Mouse (Mus musculus): ENCODE measurements at regions not wholly inside any gene's neighbourhood (a gene's known extent, or its start where the extent isn't known, plus 50 kb on each side); places are given as distances from the start of the nearest gene placed in this dataset.

GRCm38 (mm10) chr1:121842381-121843075 is 274.7 kb upstream of the Ddx18 start:
- Histone ChIP-seq H3K36me3 (no peaks in the 10 kb centered on the region), H3K4me1 (replicated peaks) (no peaks in the 10 kb centered on the region), H3K4me3 (replicated peaks) (no peak overlapping the region), H3K4me2 (replicated peaks) (no peak overlapping the region), H3K27me3 (no peaks in the 10 kb centered on the region), H3K9ac (replicated peaks) (no peak overlapping the region), H3K27ac (no peak overlapping the region), H3K9me3 (no peaks in the 10 kb centered on the region)
- WGBS: 75% methylated on average over 3 of the region's 3 CpGs
- ATAC-seq: no peak

DNA sequence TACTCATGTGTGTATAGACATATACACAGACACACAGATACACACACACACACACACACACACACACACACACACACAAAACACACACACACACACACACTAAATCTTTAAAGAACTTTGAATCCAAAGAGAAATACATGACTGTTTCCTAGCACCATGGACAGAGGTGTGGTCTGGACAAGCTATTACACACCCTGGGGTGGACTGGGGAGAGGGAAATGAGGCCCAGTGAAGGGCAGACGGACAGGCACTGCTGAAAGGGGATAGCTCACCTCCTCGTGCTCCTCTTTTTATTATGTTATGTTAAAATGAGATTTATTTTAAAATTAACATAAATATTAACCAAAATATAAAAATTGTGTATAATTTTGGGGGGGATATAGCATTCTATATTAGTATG is 265.8 kb upstream of the Ddx18 start:
- Histone ChIP-seq H3K4me3 (replicated peaks) (no peak overlapping the region), H3K4me2 (replicated peaks) (no peak overlapping the region), H3K9ac (replicated peaks) (no peak overlapping the region), H3K36me3 (no peaks in the 10 kb centered on the region), H3K9me3 (no peaks in the 10 kb centered on the region), H3K27ac (no peak overlapping the region), H3K27me3 (no peaks in the 10 kb centered on the region), H3K4me1 (replicated peaks) (no peaks in the 10 kb centered on the region)
- WGBS: 59% methylated on average over 2 of the region's 2 CpGs
- no peak for ATAC-seq

- no peaks in the 10 kb centered on the region for H3K36me3 ChIP-seq
- no peak overlapping the region for H3K4me2 ChIP-seq (replicated peaks)
- ATAC-seq: no peak
- WGBS: 65% methylated on average over 2 of the region's 2 CpGs
- H3K4me3 ChIP-seq (replicated peaks): no peak overlapping the region
- H3K27ac ChIP-seq: no peak overlapping the region
- H3K9me3 ChIP-seq: no peaks in the 10 kb centered on the region
- H3K9ac ChIP-seq (replicated peaks): no peak overlapping the region
- H3K4me1 ChIP-seq (replicated peaks): no peaks in the 10 kb centered on the region
- no peaks in the 10 kb centered on the region for H3K27me3 ChIP-seq
Observed at GRCm38 (mm10) chr1:121830242-121830641, 262.5 kb upstream of the Ddx18 start.

DNA sequence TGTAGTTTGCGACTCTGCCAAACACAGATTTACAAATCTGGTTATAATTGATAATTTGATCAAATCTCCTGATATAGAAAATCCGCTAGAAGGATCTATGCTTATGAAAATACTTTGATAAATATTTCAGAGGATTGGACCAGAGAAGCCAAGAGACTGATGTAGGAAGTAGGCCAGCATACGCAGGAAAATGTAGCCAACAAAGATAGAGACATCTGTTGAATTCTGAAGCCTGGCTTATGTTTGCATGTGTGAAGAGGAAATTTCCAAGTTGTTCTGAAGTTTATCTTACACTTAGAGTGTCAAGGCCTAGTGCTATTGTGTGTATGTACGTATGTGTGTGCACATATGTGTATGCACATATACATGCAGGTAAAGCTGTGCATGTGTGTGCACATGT is 255.2 kb upstream of the Ddx18 start:
- Histone ChIP-seq H3K36me3 (no peaks in the 10 kb centered on the region), H3K27ac (no peak overlapping the region), H3K4me3 (replicated peaks) (no peak overlapping the region), H3K4me1 (replicated peaks) (no peaks in the 10 kb centered on the region), H3K9me3 (no peaks in the 10 kb centered on the region), H3K27me3 (no peaks in the 10 kb centered on the region), H3K9ac (replicated peaks) (no peak overlapping the region), H3K4me2 (replicated peaks) (no peak overlapping the region)
- ATAC-seq: no peak
- 89% methylated on average over 4 of the region's 4 CpGs for WGBS

DNA sequence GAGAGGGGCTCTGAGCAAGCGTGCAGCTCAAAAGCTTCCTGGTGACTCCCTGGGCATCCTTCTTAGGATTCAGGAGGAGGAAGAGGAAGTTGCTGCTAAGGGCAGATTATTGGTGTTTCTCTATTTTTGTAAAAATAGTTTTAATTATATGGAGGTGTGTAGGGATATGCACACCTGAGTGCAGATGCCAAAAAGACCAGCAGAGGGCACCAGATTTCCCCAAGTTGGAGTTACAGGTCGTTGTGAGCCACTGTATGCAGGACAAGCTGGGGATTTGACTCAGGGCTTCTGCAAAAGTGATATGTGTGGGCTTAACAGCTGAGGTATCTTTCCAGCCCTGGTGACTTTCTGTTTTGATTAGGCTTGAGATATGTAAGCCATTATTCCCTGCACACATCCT is 235.5 kb upstream of the Ddx18 start:
- 74% methylated on average over 2 of the region's 2 CpGs for WGBS
- Histone ChIP-seq H3K27me3 (no peaks in the 10 kb centered on the region), H3K9ac (replicated peaks) (no peak overlapping the region), H3K27ac (no peak overlapping the region), H3K9me3 (no peaks in the 10 kb centered on the region), H3K4me2 (replicated peaks) (no peak overlapping the region), H3K4me3 (replicated peaks) (no peak overlapping the region), H3K36me3 (no peaks in the 10 kb centered on the region), H3K4me1 (replicated peaks) (no peaks in the 10 kb centered on the region)
- no peak for ATAC-seq

DNA sequence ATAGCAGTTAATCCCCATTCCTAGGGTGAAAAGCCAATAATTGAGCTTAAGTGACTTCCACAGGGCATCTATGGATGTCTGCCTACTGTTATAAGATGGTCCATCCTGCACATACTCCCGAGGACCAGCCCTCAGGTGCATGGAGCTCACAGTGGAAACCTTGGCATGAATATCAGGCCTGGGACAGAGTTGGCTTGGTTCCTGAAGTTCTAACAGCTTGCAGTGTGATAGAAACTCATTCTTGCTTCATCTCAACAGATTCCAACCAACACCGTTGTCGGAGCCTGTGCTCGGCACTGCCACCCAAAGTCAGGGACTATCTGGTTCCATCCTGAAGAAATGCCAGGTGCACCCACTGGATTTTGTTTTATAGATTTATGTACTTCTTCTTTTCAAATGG is 234.7 kb upstream of the Ddx18 start:
- no peak overlapping the region for H3K9ac ChIP-seq (replicated peaks)
- 96% methylated on average over 4 of the region's 4 CpGs for WGBS
- H3K4me3 ChIP-seq (replicated peaks): no peak overlapping the region
- no peak overlapping the region for H3K27ac ChIP-seq
- no peak overlapping the region for H3K4me2 ChIP-seq (replicated peaks)
- H3K36me3 ChIP-seq: no peaks in the 10 kb centered on the region
- no peak for ATAC-seq
- H3K9me3 ChIP-seq: no peaks in the 10 kb centered on the region
- no peaks in the 10 kb centered on the region for H3K4me1 ChIP-seq (replicated peaks)
- H3K27me3 ChIP-seq: no peaks in the 10 kb centered on the region

GRCm38 (mm10) chr1:121798502-121798901 is 230.7 kb upstream of the Ddx18 start:
- H3K36me3 ChIP-seq: no peaks in the 10 kb centered on the region
- 80% methylated on average over 12 of the region's 12 CpGs for WGBS
- ATAC-seq: no peak
- H3K4me1 ChIP-seq (replicated peaks): no peaks in the 10 kb centered on the region
- H3K4me3 ChIP-seq (replicated peaks): no peak overlapping the region
- H3K9ac ChIP-seq (replicated peaks): no peak overlapping the region
- no peaks in the 10 kb centered on the region for H3K27me3 ChIP-seq
- no peaks in the 10 kb centered on the region for H3K9me3 ChIP-seq
- H3K4me2 ChIP-seq (replicated peaks): no peak overlapping the region
- no peak overlapping the region for H3K27ac ChIP-seq

DNA sequence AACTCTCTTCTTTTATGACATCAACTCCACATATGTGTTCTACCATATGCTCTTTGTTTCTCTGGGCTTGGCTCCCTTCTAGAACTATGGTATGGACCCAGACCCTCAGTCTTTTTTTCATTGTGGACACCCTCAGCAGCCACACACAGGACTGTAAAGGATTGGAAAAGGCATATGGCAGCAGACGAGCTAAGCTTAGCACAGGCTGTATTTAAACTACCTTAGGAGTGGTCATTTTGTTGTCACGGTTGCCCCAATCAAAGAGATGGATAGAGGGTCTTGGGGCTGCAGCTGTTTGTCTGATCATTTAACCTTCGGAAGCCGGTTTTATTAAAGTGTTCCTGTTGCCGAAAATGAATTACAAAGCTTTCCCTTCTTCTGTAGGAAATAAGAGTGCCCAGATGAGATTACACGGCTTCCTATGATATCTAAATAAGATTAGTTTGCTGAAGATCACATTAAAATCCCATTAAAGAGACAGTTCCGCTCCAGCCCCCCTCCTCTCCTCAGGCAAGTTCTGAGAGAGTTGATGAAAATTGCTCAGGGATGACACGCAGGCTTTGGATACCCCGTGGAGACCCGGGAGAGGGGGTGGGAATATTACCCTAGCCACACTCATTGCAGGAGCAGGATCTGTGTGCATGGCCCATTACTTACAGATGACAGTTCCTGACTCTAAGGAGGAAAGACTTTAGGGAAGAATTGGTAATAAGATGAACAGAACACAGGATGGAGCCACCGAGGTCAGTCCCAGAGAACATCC is 227.4 kb upstream of the Ddx18 start:
- WGBS: 47% methylated on average over 11 of the region's 11 CpGs
- Histone ChIP-seq H3K27me3 (no peaks in the 10 kb centered on the region), H3K9me3 (no peaks in the 10 kb centered on the region), H3K27ac (no peak overlapping the region), H3K9ac (replicated peaks) (no peak overlapping the region), H3K4me2 (replicated peaks) (no peak overlapping the region), H3K4me1 (replicated peaks) (no peaks in the 10 kb centered on the region), H3K36me3 (no peaks in the 10 kb centered on the region), H3K4me3 (replicated peaks) (no peak overlapping the region)
- peak; percentile 68 for ATAC-seq

DNA sequence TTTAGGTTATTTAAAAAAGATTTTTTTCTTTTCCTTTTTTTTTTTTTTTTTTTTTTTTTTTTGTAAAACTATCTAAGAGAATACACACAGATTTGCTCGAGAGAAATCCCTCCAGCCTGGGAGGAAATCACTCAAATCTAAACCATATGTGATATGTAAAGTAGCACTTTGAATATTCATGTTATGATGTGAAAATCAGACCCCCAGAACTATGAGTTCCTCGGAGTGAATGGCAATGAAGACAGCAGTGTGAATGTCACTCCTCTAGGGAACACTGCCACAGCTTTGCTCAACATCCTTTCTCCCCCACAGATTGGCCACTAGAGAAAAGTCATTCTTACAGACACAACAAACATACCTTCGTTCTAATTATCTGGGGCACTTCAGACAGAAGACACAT is 217.8 kb upstream of the Ddx18 start:
- Histone ChIP-seq H3K9ac (replicated peaks) (no peak overlapping the region), H3K4me2 (replicated peaks) (no peak overlapping the region), H3K9me3 (no peaks in the 10 kb centered on the region), H3K36me3 (no peaks in the 10 kb centered on the region), H3K4me3 (replicated peaks) (no peak overlapping the region), H3K27me3 (no peaks in the 10 kb centered on the region), H3K27ac (no peak overlapping the region), H3K4me1 (replicated peaks) (no peaks in the 10 kb centered on the region)
- WGBS: 46% methylated on average over 3 of the region's 3 CpGs
- 0 out of 2 replicates have a peak, but pooled peaks have one; percentile 34 for ATAC-seq

- no peak for ATAC-seq
- H3K9me3 ChIP-seq: no peaks in the 10 kb centered on the region
- 100% methylated on average over 2 of the region's 2 CpGs for WGBS
Observed at GRCm38 (mm10) chr1:121773988-121774387, 206.2 kb upstream of the Ddx18 start.

GRCm38 (mm10) chr1:121771444-121771843 is 203.7 kb upstream of the Ddx18 start:
- Histone ChIP-seq H3K4me1 (replicated peaks) (0 out of 2 replicates have a peak, but pooled peaks cover 4% of the 10 kb centered on the region), H3K9ac (replicated peaks) (no peak overlapping the region), H3K36me3 (no peaks in the 10 kb centered on the region), H3K27ac (no peak overlapping the region), H3K27me3 (no peaks in the 10 kb centered on the region), H3K9me3 (no peaks in the 10 kb centered on the region), H3K4me2 (replicated peaks) (no peak overlapping the region), H3K4me3 (replicated peaks) (no peak overlapping the region)
- ATAC-seq: no peak
- 83% methylated on average over 1 of the region's 1 CpGs for WGBS

More at GRCm38 (mm10) chr1:121773988-121774387, 206.2 kb upstream of the Ddx18 start:
- Histone ChIP-seq H3K4me1 (replicated peaks) (0 out of 2 replicates have a peak, but pooled peaks cover 4% of the 10 kb centered on the region), H3K27me3 (no peaks in the 10 kb centered on the region), H3K4me3 (replicated peaks) (no peak overlapping the region), H3K36me3 (no peaks in the 10 kb centered on the region), H3K4me2 (replicated peaks) (no peak overlapping the region), H3K9ac (replicated peaks) (no peak overlapping the region), H3K27ac (no peak overlapping the region)

- ATAC-seq: no peak
- Histone ChIP-seq H3K4me2 (replicated peaks) (no peak overlapping the region), H3K27ac (no peak overlapping the region), H3K9ac (replicated peaks) (no peak overlapping the region), H3K36me3 (no peaks in the 10 kb centered on the region), H3K9me3 (no peaks in the 10 kb centered on the region), H3K4me3 (replicated peaks) (no peak overlapping the region), H3K27me3 (no peaks in the 10 kb centered on the region), H3K4me1 (replicated peaks) (0 out of 2 replicates have a peak, but pooled peaks cover 4% of the 10 kb centered on the region)
- WGBS: 59% methylated on average over 12 of the region's 12 CpGs
Observed at GRCm38 (mm10) chr1:121770936-121771335, 203.1 kb upstream of the Ddx18 start.
